Mouse (Mus musculus) megakaryocyte, embryonic 14.5 days (primary cell): Measurements from ENCODE around the gene Il23a.

Source experiments
- FLI1 ChIP-seq: IDR thresholded peaks from 2 replicates; pipeline ENCODE4 v1.6.1; 2012; ENCODE audit warnings: low read length, inconsistent platforms, mixed read lengths
- GATA1 ChIP-seq: IDR thresholded peaks from 3 replicates; pipeline ENCODE4 v1.6.1; 2012; ENCODE audit warnings: mixed read lengths, low read length, inconsistent platforms, borderline replicate concordance

DNA sequence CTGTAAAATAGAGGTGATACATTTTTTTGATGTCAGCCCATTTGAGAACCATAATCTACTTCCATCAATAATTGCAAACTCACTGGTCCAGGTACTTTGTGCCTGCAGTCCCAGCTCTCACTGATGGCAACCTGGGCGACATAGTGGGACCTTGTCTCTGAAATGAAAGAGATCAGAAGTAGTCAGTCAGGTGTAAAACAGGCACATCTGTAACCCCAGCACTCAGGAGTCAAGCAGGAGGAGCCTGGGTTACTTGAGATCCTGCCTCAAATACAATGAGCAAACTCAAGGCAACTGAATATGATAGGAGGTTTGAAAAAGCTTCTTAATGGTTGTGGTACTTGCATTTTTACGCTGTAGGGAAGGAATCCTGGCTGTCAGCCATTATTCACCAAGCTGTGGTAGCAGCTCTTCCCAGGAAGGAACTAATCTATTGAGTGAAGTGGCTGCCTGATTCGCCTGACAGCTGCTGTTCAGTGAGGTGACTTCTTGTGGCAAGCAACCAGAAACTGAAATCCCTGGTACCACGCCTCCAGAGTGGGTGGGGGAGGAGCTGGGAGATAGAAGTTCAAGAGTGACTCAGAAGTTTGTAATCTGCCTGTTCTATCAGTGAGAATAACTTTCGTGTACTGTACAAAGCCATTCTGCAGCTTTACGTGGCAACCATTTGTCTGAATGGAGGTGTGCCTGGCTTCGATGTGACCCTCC is 46.2 kb upstream of the Il23a start:
- TF ChIP-seq GATA1 (no peak), FLI1 (no peak)
